8 mouse cellular contexts compared by ENCODE assay signal in the genomic region with DNA sequence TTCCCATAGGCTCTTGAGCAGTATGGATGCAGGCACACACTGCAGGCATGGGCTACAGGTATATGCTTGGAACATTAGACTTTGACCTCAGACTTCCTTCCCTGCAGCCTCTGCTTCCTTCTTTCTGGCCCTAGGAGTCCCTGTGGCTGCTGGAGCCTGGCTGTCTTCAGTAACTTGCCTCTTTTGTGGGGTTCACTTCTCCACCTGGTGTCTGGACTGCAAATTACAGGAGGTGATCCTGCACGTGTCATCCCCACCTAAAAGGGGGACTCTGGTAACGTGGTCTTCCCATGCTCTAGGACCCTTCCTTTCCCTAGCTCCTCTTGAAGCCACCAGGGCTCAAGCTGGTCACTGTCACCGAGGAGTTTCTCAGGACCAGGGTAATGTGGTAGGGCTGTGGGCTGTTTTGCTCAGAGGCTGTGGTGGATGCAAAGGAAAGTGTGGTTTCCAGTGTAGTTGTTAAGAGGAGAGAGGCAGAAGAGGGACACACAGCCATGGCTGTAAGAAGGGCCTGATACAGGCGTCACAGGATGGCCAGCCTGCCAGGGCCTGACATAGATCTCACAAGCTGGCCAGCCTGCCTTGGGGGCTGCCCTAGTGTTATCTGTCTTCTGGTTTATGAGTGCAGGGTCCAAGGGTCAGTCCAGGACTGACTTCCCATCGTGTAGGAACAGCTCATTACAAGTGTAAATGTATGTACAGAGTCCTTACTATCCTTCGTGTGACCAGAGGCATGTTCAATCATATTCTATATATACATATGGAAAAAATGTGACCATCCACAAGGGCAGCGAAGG. TPM values are rescaled to one million over a fixed set of nuclear protein-coding genes. Genes with fewer than 3 reads are reported as not detected.
DNase-seq lines count a peak whose midpoint lies in the region; ATAC-seq and TF ChIP-seq lines count a peak whose summit lies in the region.

No protein-coding gene starts in this region.

- no peaks in the 10 kb centered on the region for H3K27me3 ChIP-seq in testis, adult 2 months (ENCODE audit: control insufficient read depth, insufficient read depth, low read length)
- H3K27me3 ChIP-seq in limb, embryonic 11.5 days (ENCODE audit: control insufficient read depth, insufficient read depth, low read length), result no peaks in the 10 kb centered on the region

- H3K4me1 ChIP-seq in testis, adult 2 months (ENCODE audit: control insufficient read depth, insufficient read depth, low read length), result no peaks in the 10 kb centered on the region
- H3K4me1 ChIP-seq in limb, embryonic 11.5 days (ENCODE audit: control insufficient read depth, insufficient read depth, low read length), result no peaks in the 10 kb centered on the region

- WGBS in limb, embryonic 11.5 days, result 58% methylated on average over 7 of the region's 7 CpGs

- H3K36me3 ChIP-seq in testis, adult 2 months (ENCODE audit: control insufficient read depth, insufficient read depth, low read length), result no peaks in the 10 kb centered on the region
- no peaks in the 10 kb centered on the region for H3K36me3 ChIP-seq in limb, embryonic 11.5 days (ENCODE audit: control insufficient read depth, insufficient read depth, low read length)

- TF ChIP-seq CTCF in testis, adult 2 months (IDR thresholded peaks at IDR 0.05; ENCODE audit: control insufficient read depth, insufficient read depth, insufficient replicate concordance, low read depth, low read length), result peak; percentile 8; the same call in 1 of the 2 replicates

- TF ChIP-seq POLR2A in testis, adult 2 months (IDR thresholded peaks at IDR 0.05; ENCODE audit: control insufficient read depth, low read depth, low read length), result no peak

- H3K4me3 ChIP-seq in testis, adult 2 months (ENCODE audit: control insufficient read depth, low read depth, low read length), result no peak overlapping the region
- H3K4me3 ChIP-seq in limb, embryonic 11.5 days (ENCODE audit: low read depth, low read length), result no peak overlapping the region

- no peak overlapping the region for H3K27ac ChIP-seq in testis, adult 2 months (ENCODE audit: control insufficient read depth, insufficient read depth, low read depth, low read length)
- H3K27ac ChIP-seq in limb, embryonic 11.5 days (replicated peaks; ENCODE audit: low read depth, low read length), result no peak overlapping the region

- DNase-seq in embryo, embryonic 10 days (ENCODE audit: low spot score), result peak; percentile 48
- DNase-seq in embryo, embryonic 9.5 days (ENCODE audit: extremely low spot score), result no peak
- no peak for DNase-seq in testis, postnatal 14 days (ENCODE audit: low spot score)
- DNase-seq in limb, embryonic 11.5 days (ENCODE audit: low spot score), result peak; percentile 41
- peak; percentile 33 to 46 for DNase-seq in natural killer cell, adult 2 months (ENCODE audit: low spot score in 2 of 2)
- DNase-seq in c-Kit-positive CD71-positive TER-119-positive erythroid progenitor cells, embryonic 14.5 days (ENCODE audit: low spot score), result no peak

- peak; percentile 90 to 94 for ATAC-seq in hematopoietic stem cell, adult 5-6 weeks (replicated peaks in 1 of 2; ENCODE audit: insufficient read depth in 1 of 2, low FRiP score in 2 of 2, low TSS enrichment in 1 of 2, low read depth in 1 of 2, poor library complexity in 2 of 2, severe bottlenecking in 2 of 2)
- ATAC-seq in limb, embryonic 11.5 days (ENCODE audit: insufficient number of reproducible peaks, low FRiP score, low TSS enrichment, low read depth), result no peak

- no peak overlapping the region for H3K9ac ChIP-seq in limb, embryonic 11.5 days (ENCODE audit: low read length)

- H3K9me3 ChIP-seq in limb, embryonic 11.5 days (ENCODE audit: control insufficient read depth, low read length), result no peaks in the 10 kb centered on the region

- no peak overlapping the region for H3K4me2 ChIP-seq in limb, embryonic 11.5 days (ENCODE audit: low read depth, severe bottlenecking)

RNA-seq across cellular contexts. Expression of gene Iqgap2, which starts 59.6 kb away (rescaled TPM):
- polyA plus RNA-seq in testis, adult 2 months (2012; rRNA removed), result 2.9 and 3.6 TPM in 2 replicates
- 234 and 243 TPM in 2 replicates for total RNA-seq in hematopoietic stem cell, adult 5-6 weeks (2017)
- 15.0 and 15.3 TPM in 2 replicates for polyA plus RNA-seq in limb, embryonic 11.5 days (2014; fragmentation: Nextera tagmentation; extraction: Ambion mirVana)

Comparison
In these comparisons a context has a peak if more than half of its experiments do, and no peak if none do; other contexts are left out.
1. DNase-seq: peak in embryo, embryonic 10 days (single experiment), limb, embryonic 11.5 days (single experiment) and natural killer cell, adult 2 months (2 of 2); none in embryo, embryonic 9.5 days (single experiment), testis, postnatal 14 days (single experiment) and c-Kit-positive CD71-positive TER-119-positive erythroid progenitor cells, embryonic 14.5 days (single experiment).